Mouse (Mus musculus) erythroid progenitor cell, adult 5-6 weeks (primary cell): ENCODE data around the gene Gxylt1. TPM values are rescaled to one million over a fixed set of nuclear protein-coding genes. Genes with fewer than 3 reads are reported as not detected.
A peak's percentile ranks its signal among the peaks of the same experiment; 100 is the strongest.
"Not testable (repeated sequence)": the region's sequence is repeated elsewhere in the genome, so short reads cannot be mapped to it uniquely, and the experiment has no call there.

ENCODE experiments used
- ATAC-seq: replicated peaks from 2 replicates; pipeline ENCODE4 v1.8.0; 2016; ENCODE audit warnings: moderate number of reproducible peaks, mild to moderate bottlenecking, moderate TSS enrichment, inconsistent platforms; ENCODE audit not compliant: poor library complexity, low FRiP score, severe bottlenecking
- total RNA-seq, 2 experiments: library from RNA; stranded (forward) in 1 of 2; stranded (reverse) in 1 of 2; fragments of 150-400 nt in 1 of 2; fragments of 186-747, 209-891 nt in 1 of 2; gene quantifications; 2 replicates each; pipeline versions ENCODE4 v1.2.3 to v1.2.4; 2015 to 2017; ENCODE audit warnings: low replicate concordance in 2 of 2

The Gxylt1 gene
- total RNA-seq (2015; ENCODE audit: low replicate concordance) = 8.6 and 13.4 TPM in 2 replicates
- 15.2 and 23.7 TPM in 2 replicates for total RNA-seq (2017; ENCODE audit: low replicate concordance)

- peak; percentile 90 for ATAC-seq
Measured at GRCm38 (mm10) chr15:93274679-93275583, at the start of gene Gxylt1. Gxylt1 (minus strand) TSS chr15:93275179.

GRCm38 (mm10) chr15:93318781-93319180 lies 43.8 kb upstream of the Gxylt1 start:
- no peak for ATAC-seq

DNA sequence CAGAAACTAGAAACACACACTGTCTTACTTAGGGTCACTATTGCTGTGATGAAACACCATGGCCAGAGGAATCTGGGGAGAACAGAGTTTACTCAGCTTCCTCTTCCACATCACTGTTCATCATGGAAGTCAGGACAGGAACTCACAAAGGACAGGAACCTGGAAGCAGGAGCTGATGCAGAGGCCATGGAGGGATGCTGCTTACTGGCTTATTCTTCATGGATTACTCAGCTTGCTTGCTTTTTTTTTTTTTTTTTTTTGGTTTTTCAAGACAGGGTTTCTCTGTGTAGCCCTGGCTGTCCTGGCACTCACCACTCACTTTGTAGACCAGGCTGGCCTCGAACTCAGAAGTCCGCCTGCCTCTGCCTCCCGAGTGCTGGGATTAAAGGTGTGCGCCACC lies 35.3 kb upstream of the Gxylt1 start:
- ATAC-seq = not testable (repeated sequence)

DNA sequence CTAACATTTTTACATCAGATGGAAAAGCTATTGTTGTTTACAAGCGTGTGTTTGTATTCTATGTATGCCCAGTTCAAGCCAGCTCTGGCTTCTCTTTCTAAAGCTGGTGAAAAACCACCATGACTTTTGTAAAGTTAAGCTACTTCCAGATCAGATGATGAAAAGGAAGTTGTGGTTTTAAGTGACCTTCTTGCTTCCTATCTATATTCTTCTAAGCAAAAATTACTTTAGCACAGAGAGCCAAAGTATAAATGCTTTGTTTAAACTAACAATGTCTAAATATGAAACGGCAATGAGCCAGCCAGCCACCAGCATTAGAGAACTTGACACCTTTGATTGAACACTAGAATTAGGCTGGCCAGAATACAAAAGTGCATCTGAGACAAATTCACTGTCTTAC lies 23.2 kb upstream of the Gxylt1 start:
- ATAC-seq = no peak

GRCm38 (mm10) chr15:93294483-93294882 lies 19.5 kb upstream of the Gxylt1 start:
- no peak for ATAC-seq

DNA sequence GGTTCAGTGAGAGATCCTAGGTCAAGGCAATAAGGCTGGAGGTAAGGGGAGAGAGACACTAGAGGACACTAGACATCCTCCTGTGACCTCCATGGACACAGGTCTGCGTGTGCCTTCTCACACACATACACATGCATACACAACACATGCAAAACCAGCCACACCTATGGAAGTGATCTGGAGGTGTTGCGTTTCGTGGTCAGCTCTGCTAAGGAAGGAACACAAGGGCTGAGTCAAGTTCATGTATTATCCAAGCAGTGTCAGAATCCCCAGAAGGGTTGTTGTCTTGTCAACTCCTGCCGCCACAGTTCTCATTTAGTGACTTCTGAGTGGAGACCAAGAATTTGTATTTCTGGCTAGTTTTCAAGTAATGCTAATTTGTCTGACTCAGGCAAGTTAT lies 13.3 kb upstream of the Gxylt1 start:
- no peak for ATAC-seq

DNA sequence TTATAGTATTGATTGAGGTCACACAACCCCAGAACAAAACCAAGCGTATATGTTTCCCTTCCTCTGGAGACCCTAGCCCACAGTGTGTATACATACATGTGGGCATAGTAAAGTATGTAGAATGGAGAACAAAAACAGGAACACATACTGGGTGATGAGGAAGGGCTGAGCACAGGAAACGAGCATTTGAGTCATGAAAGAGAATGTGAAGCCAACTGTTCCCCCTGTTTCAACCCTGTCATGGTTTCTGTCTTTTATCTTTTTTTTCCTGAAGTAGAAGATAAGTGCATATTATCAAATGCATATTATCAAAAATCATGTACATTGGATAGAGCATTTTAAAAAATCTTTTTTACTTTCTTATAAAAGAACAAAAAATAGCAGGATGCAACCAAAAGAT lies 12.6 kb upstream of the Gxylt1 start:
- no peak for ATAC-seq

- ATAC-seq = peak; percentile 57; the same call in 1 of the 2 replicates
Measured at GRCm38 (mm10) chr15:93285244-93285643, 10.3 kb upstream of the Gxylt1 start.

GRCm38 (mm10) chr15:93284326-93284725 lies 9.3 kb upstream of the Gxylt1 start:
- ATAC-seq = peak; percentile 87

DNA sequence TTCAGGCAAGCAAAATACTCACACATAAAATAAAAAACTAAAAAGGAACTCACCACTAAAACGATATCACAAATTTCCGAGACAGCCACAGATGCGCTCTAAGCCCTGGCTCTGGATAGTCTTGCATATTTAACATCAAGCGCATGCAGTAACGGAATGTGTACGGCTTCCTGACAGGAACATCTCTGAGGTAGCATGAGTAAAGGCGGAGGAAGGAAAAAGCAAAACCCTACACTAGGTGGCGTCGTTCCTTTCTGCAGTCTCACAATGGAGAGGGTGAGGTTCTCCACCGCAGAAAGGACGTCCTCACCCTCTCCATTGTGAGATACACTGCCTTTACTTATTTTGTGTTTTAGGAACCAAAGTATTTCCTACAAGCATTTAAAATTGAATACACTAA lies 8.4 kb upstream of the Gxylt1 start:
- peak; percentile 62 for ATAC-seq

GRCm38 (mm10) chr15:93276276-93276675 lies 1.3 kb upstream of the Gxylt1 start:
- ATAC-seq = peak; percentile 41

- peak; percentile 66 for ATAC-seq
Measured at GRCm38 (mm10) chr15:93275623-93276022, 644 bp upstream of the Gxylt1 start.

DNA sequence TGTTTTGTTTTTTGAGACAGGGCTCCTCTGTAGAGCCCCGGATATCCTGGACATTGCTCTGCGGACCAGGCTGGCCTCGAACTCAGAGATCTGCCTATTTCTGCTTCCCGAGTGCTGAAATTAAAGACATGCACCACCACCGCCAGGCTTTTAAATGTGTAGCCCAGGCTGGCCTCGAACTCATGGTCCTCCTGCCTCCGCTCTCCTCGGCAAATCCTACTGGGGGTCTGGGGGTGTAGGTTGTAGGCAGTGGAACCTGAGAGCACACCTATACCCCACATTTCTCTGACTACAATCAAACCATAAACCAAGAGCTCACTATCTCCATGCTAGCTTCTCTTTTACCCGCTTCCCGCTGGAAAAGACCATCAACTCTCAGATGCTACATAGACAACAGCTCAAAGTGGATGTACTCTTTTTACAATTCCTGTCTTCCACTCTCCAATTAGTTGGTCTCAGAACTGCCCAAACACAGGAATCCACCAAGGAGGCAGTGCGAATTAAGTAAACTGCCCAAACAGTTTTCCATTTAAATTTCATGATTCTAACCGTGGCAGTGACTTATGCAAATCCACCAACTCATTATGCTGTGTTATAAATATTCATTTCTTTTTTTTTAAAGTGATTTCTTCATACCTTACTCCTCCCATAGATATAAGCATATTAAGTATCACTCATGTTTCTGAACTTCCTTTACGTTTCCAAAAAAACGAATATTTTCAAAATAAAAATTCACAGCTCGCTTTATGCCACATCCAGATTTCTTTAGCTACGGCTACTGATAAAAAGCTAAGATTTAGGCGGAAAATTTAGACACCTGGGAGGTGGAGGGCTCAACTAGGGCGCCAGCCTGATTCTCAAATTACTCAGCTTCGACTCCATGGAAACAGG lies 946 bp downstream of the Gxylt1 start:
- ATAC-seq = no peak

- no peak for ATAC-seq
Measured at GRCm38 (mm10) chr15:93272948-93273347, 2.0 kb downstream of the Gxylt1 start.

DNA sequence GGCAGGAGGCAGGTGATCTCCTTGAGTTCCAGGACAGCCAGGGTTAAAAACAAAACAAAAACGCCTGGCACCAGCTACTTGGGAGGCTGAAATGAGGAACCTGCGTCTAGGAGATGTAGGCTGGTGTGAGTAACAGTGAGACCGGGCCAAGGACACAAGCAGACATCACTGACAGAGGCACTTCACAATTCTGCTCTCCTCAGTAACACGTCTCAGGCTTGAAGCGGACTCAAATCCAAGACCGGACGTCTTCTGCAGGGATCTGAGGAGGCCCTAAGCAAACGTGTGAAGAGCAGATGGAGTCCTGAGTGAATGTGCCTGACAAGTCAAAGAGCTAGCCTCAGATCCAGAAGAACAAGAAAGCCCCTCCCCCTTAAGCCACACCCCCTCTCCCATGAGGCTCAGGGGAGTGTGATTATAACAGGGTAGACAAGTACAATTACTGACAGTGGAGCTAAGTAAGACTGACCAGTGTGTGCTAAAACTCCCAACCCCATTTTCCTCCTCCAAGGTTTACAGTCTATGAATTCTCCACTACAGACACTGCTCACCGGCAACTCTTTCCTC lies 4.6 kb downstream of the Gxylt1 start:
- ATAC-seq = no peak

DNA sequence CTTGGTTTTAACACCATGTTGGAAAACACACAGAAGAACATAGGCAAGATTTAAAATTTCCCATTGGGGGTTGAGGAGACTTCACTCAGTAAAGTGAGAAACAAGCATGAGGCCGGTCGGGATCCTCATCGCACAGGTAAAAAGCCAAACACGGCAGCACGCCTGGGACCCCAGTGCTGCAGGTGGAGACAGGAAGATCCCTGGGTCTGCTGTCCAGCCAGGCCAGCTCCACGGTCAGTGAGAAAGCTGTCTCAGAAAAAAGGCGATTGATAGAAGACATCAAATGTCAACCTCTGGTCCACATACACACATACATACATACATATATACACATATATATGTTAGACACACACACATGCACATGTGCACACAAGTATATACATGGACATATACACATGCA lies 5.4 kb downstream of the Gxylt1 start:
- ATAC-seq = no peak

DNA sequence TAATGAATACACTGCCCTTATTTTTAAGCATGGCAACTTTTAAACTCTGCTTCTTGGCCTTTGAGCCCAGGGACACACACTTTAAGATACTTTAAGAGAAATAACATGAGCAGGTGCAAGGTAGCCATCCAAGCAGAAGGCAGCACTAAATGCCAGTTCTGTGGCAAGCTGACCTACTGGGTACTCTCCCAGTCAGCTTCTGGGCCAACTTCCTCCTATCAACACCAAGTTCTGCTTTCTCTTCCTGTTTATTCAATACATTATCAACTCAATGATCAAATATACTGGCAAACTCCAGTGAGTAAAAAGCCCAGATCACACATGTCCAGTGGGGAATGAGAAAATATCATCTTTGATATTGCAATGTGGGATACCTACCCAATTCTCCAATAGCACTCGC lies 7.0 kb downstream of the Gxylt1 start:
- ATAC-seq = no peak

DNA sequence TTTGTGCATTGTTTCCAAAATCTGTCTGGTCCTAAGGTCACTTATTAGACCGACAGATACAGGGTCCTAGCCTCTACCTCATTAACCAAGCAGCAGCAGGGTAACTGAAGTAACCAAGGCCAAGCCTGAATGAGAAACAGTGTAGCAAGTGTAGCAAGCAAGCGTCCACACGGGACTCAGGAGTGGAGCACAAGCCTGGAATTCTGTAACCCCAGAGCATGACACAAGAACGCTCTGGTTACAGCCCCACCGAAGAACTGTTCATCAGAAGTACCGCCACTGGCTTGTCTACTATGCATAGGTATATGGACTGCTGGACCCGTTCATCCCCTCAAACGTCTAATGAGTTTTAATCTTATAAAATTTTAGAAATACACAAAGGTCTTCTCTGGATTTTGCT lies 7.5 kb downstream of the Gxylt1 start:
- no peak for ATAC-seq

DNA sequence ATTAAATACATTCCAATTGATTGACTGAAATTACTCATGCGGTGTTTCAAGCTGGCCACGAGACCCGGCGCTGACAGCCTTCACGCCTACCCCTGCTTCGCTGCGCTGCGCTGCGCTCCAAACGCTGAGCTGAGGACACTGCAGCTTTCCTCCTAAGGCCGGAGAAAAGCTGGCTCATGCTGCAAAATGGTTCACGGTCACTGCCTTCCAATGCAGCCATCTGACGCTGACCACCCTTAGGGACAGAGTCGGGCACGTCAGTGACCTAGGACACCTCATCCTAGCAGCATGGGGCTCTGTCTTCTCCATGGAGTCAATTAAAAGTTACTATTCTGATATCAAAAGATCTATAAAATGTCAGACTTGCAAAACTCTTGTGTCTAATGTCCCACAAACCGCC lies 8.6 kb downstream of the Gxylt1 start:
- ATAC-seq = no peak

DNA sequence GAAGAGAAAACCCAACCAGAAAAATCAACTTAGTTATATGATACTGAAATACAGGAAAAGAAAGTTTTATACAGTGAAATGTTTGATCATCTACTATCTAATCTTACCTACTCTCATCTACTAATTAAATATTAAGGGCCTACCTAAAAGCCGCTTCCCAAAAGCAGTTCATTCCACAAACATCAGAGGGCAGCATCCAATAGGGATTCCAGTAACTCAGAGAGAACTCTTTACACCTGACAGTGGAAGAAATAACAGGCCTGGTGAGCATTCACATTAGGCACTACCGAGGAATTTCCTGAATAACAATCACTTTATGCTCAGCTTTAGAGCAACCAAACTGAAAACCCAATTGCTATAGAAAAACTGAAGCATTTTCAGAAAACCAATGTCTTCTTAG lies 9.3 kb downstream of the Gxylt1 start:
- no peak for ATAC-seq
